Mouse (Mus musculus): ENCODE results near the gene Gjb3. TPM values are rescaled to one million over a fixed set of nuclear protein-coding genes. Genes with fewer than 3 reads are reported as not detected.

The Gjb3 gene
- polyA plus RNA-seq (2012; rRNA removed) (0.03 and 0.06 TPM in 2 replicates), polyA plus RNA-seq (2014; fragmentation: Nextera tagmentation; extraction: Ambion mirVana) (0.14 TPM in 1 of 2 replicates, not detected in the other)

GRCm38 (mm10) chr4:127330181-127331100 is at the start of gene Gjb3:
TSS of gene Gjb3 (minus strand) at chr4:127330844.
- no peak within 1 kb of the TSS for H3K9ac ChIP-seq (replicated peaks)
- ATAC-seq (ENCODE audit: insufficient read depth) (no peak), DNase-seq (ENCODE audit: low read depth in 3 of 3, low spot score in 3 of 3) (no peak)
- peaks cover 0 to 1% of the 10 kb centered on the region in 2 experiments; a peak in 1 of 4 replicates for H3K4me1 ChIP-seq (replicated peaks; ENCODE audit: control insufficient read depth in 2 of 2, insufficient read depth in 2 of 2, low read length in 1 of 2)
- no peaks in the 10 kb centered on the region for H3K9me3 ChIP-seq (ENCODE audit: control insufficient read depth, low read length)
- no peak within 1 kb of the TSS; a peak in 1 of 4 replicates for H3K4me3 ChIP-seq (ENCODE audit: insufficient read depth in 1 of 2, low read depth in 2 of 2, low read length in 2 of 2)
- WGBS (ENCODE audit: insufficient replicate concordance): 3% methylated on average over 49 of the region's 49 CpGs
- H3K27ac ChIP-seq: no peak within 1 kb of the TSS
- TF ChIP-seq CTCF (IDR thresholded peaks at IDR 0.05; ENCODE audit: low read depth) (no peak), EP300 (IDR thresholded peaks at IDR 0.05; ENCODE audit: low read depth) (no peak)
- no peak within 1 kb of the TSS for H3K4me2 ChIP-seq (ENCODE audit: low read depth)
- peaks cover 16% of the 10 kb centered on the region for H3K27me3 ChIP-seq (ENCODE audit: control insufficient read depth, insufficient read depth, low read length)
- H3K36me3 ChIP-seq (replicated peaks; ENCODE audit: control insufficient read depth, insufficient read depth, low read depth): no peaks in the 10 kb centered on the region

GRCm38 (mm10) chr4:127377344-127377743 is 46.7 kb upstream of the Gjb3 start:
- TF ChIP-seq CTCF (IDR thresholded peaks at IDR 0.05; ENCODE audit: low read depth) (peak; percentile 75), EP300 (IDR thresholded peaks at IDR 0.05; ENCODE audit: low read depth) (no peak)
- DNase-seq (ENCODE audit: low read depth in 3 of 3, low spot score in 3 of 3): no peak
- 24% methylated on average over 4 of the region's 4 CpGs for WGBS (ENCODE audit: insufficient replicate concordance)

GRCm38 (mm10) chr4:127375541-127376177 is 45.0 kb upstream of the Gjb3 start:
- WGBS (ENCODE audit: insufficient replicate concordance): 71% methylated on average over 17 of the region's 17 CpGs

More at GRCm38 (mm10) chr4:127377344-127377743, 46.7 kb upstream of the Gjb3 start:
- Histone ChIP-seq H3K9ac (replicated peaks) (no peak overlapping the region), H3K4me2 (ENCODE audit: low read depth) (no peak overlapping the region), H3K27ac (no peak overlapping the region), H3K4me3 (ENCODE audit: insufficient read depth in 1 of 2, low read depth in 2 of 2, low read length in 2 of 2) (no peak overlapping the region), H3K27me3 (ENCODE audit: control insufficient read depth, insufficient read depth, low read length) (no peaks in the 10 kb centered on the region), H3K9me3 (ENCODE audit: control insufficient read depth, low read length) (no peaks in the 10 kb centered on the region), H3K4me1 (replicated peaks; ENCODE audit: control insufficient read depth in 2 of 2, insufficient read depth in 2 of 2, low read length in 1 of 2) (no peaks in the 10 kb centered on the region), H3K36me3 (replicated peaks; ENCODE audit: control insufficient read depth, insufficient read depth, low read depth) (no peaks in the 10 kb centered on the region)
- no peak for ATAC-seq (ENCODE audit: insufficient read depth)

GRCm38 (mm10) chr4:127374645-127375044 is 44.0 kb upstream of the Gjb3 start:
- Histone ChIP-seq H3K27me3 (ENCODE audit: control insufficient read depth, insufficient read depth, low read length) (no peaks in the 10 kb centered on the region), H3K9me3 (ENCODE audit: control insufficient read depth, low read length) (no peaks in the 10 kb centered on the region), H3K4me1 (replicated peaks; ENCODE audit: control insufficient read depth in 2 of 2, insufficient read depth in 2 of 2, low read length in 1 of 2) (no peaks in the 10 kb centered on the region), H3K36me3 (replicated peaks; ENCODE audit: control insufficient read depth, insufficient read depth, low read depth) (no peaks in the 10 kb centered on the region), H3K27ac (no peak overlapping the region), H3K4me2 (ENCODE audit: low read depth) (no peak overlapping the region), H3K4me3 (ENCODE audit: insufficient read depth in 1 of 2, low read depth in 2 of 2, low read length in 2 of 2) (no peak overlapping the region), H3K9ac (replicated peaks) (no peak overlapping the region)
- DNase-seq (ENCODE audit: low read depth in 3 of 3, low spot score in 3 of 3): no peak
- ATAC-seq (ENCODE audit: insufficient read depth): no peak
- TF ChIP-seq CTCF (IDR thresholded peaks at IDR 0.05; ENCODE audit: low read depth) (no peak), EP300 (IDR thresholded peaks at IDR 0.05; ENCODE audit: low read depth) (no peak)
- WGBS (ENCODE audit: insufficient replicate concordance): 58% methylated on average over 4 of the region's 4 CpGs

More at GRCm38 (mm10) chr4:127375541-127376177, 45.0 kb upstream of the Gjb3 start:
- no peaks in the 10 kb centered on the region for H3K4me1 ChIP-seq (replicated peaks; ENCODE audit: control insufficient read depth in 2 of 2, insufficient read depth in 2 of 2, low read length in 1 of 2)
- DNase-seq (ENCODE audit: low read depth in 3 of 3, low spot score in 3 of 3) (no peak), ATAC-seq (ENCODE audit: insufficient read depth) (no peak)
- H3K27ac ChIP-seq: no peak overlapping the region
- TF ChIP-seq EP300 (IDR thresholded peaks at IDR 0.05; ENCODE audit: low read depth): no peak
- TF ChIP-seq CTCF (IDR thresholded peaks at IDR 0.05; ENCODE audit: low read depth): no peak
- H3K4me2 ChIP-seq (ENCODE audit: low read depth): no peak overlapping the region
- no peaks in the 10 kb centered on the region for H3K27me3 ChIP-seq (ENCODE audit: control insufficient read depth, insufficient read depth, low read length)
- H3K36me3 ChIP-seq (replicated peaks; ENCODE audit: control insufficient read depth, insufficient read depth, low read depth): no peaks in the 10 kb centered on the region
- H3K4me3 ChIP-seq (ENCODE audit: insufficient read depth in 1 of 2, low read depth in 2 of 2, low read length in 2 of 2): no peak overlapping the region
- H3K9me3 ChIP-seq (ENCODE audit: control insufficient read depth, low read length): no peaks in the 10 kb centered on the region
- no peak overlapping the region for H3K9ac ChIP-seq (replicated peaks)

- no peak for TF ChIP-seq EP300 (IDR thresholded peaks at IDR 0.05; ENCODE audit: low read depth)
- no peak for TF ChIP-seq CTCF (IDR thresholded peaks at IDR 0.05; ENCODE audit: low read depth)
- DNase-seq (ENCODE audit: low read depth in 3 of 3, low spot score in 3 of 3) (no peak), ATAC-seq (ENCODE audit: insufficient read depth) (no peak)
- Histone ChIP-seq H3K9ac (replicated peaks) (no peak overlapping the region), H3K27ac (no peak overlapping the region), H3K27me3 (ENCODE audit: control insufficient read depth, insufficient read depth, low read length) (no peaks in the 10 kb centered on the region), H3K9me3 (ENCODE audit: control insufficient read depth, low read length) (no peaks in the 10 kb centered on the region), H3K4me1 (replicated peaks; ENCODE audit: control insufficient read depth in 2 of 2, insufficient read depth in 2 of 2, low read length in 1 of 2) (no peaks in the 10 kb centered on the region), H3K4me3 (ENCODE audit: insufficient read depth in 1 of 2, low read depth in 2 of 2, low read length in 2 of 2) (no peak overlapping the region), H3K4me2 (ENCODE audit: low read depth) (no peak overlapping the region), H3K36me3 (replicated peaks; ENCODE audit: control insufficient read depth, insufficient read depth, low read depth) (no peaks in the 10 kb centered on the region)
- WGBS (ENCODE audit: insufficient replicate concordance): 61% methylated on average over 8 of the region's 8 CpGs
Measured at GRCm38 (mm10) chr4:127373491-127373890, 42.8 kb upstream of the Gjb3 start.
